In genomic region chr14:73375903-73376302, GRCm38 (mm10) we compare ENCODE assay signal across 13 mouse cellular contexts. TPM values are rescaled to one million over a fixed set of nuclear protein-coding genes. Genes with fewer than 3 reads are reported as not detected.
A peak's percentile ranks its signal among the peaks of the same experiment; 100 is the strongest.
DNase-seq lines count a peak whose midpoint lies in the region; ATAC-seq and TF ChIP-seq lines count a peak whose summit lies in the region.
"Had no signal": no experiment of that assay in that cellular context is flagged by ENCODE, and none has a peak within 500 bp of the region (broad histone marks: within the 10 kb centered on the region; RNA-seq: fewer than 3 reads in every experiment).

No protein-coding gene starts in this region.

- H3K4me1 ChIP-seq in forebrain, postnatal 0 days (ENCODE audit: insufficient read depth): no peaks in the 10 kb centered on the region
- H3K4me1 ChIP-seq in forebrain, embryonic 15.5 days: peaks cover 15% of the 10 kb centered on the region
- H3K4me1 ChIP-seq in liver, embryonic 12.5 days: peaks cover 60% of the 10 kb centered on the region
- no peaks in the 10 kb centered on the region for H3K4me1 ChIP-seq in embryonic facial prominence, embryonic 14.5 days (ENCODE audit: control insufficient read depth, insufficient read depth, low read length)

- H3K36me3 ChIP-seq in forebrain, postnatal 0 days (ENCODE audit: insufficient read depth): peaks cover 14% of the 10 kb centered on the region
- peaks cover 2% of the 10 kb centered on the region; the same call in 1 of the 2 replicates for H3K36me3 ChIP-seq in forebrain, embryonic 15.5 days
- peaks cover 57% of the 10 kb centered on the region for H3K36me3 ChIP-seq in liver, embryonic 12.5 days
- peaks cover 26% of the 10 kb centered on the region for H3K36me3 ChIP-seq in embryonic facial prominence, embryonic 14.5 days (ENCODE audit: control insufficient read depth, insufficient read depth, low read length)

- H3K4me2 ChIP-seq in forebrain, postnatal 0 days (ENCODE audit: low read depth): no peak overlapping the region
- H3K4me2 ChIP-seq in forebrain, embryonic 15.5 days (replicated peaks): no peak overlapping the region
- H3K4me2 ChIP-seq in liver, embryonic 12.5 days: peak overlapping the region; percentile 21; the same call in 1 of the 2 replicates
- H3K4me2 ChIP-seq in embryonic facial prominence, embryonic 14.5 days (ENCODE audit: low read depth, low read length): no peak overlapping the region
- H3K4me2 ChIP-seq: embryonic facial prominence, embryonic 12.5 days; heart, embryonic 13.5 days had no signal

- DNase-seq in forebrain, postnatal 0 days: no peak
- DNase-seq in liver: no peak
- no peak for DNase-seq in embryonic facial prominence, embryonic 14.5 days (ENCODE audit: low spot score)
- peak; percentile 18 for DNase-seq in retina, postnatal 1 day
- no peak for DNase-seq in kidney, adult 11 months
- no peak for DNase-seq in cerebellum, postnatal 10 days
- DNase-seq: adrenal gland, postnatal 25 days; gastrocnemius, postnatal 36 days; lung, adult 18-20 months had no signal

- H3K27me3 ChIP-seq in forebrain, postnatal 0 days (ENCODE audit: insufficient read depth, low read length): no peaks in the 10 kb centered on the region
- H3K27me3 ChIP-seq in forebrain, embryonic 15.5 days: no peaks in the 10 kb centered on the region
- H3K27me3 ChIP-seq in liver, embryonic 12.5 days (replicated peaks): no peaks in the 10 kb centered on the region
- no peaks in the 10 kb centered on the region for H3K27me3 ChIP-seq in embryonic facial prominence, embryonic 14.5 days (replicated peaks; ENCODE audit: control insufficient read depth, insufficient read depth, low read length)
- H3K27me3 ChIP-seq: embryonic facial prominence, embryonic 12.5 days; heart, embryonic 13.5 days had no signal

- H3K4me3 ChIP-seq in forebrain, postnatal 0 days (ENCODE audit: low read depth, low read length): no peak overlapping the region
- no peak overlapping the region for H3K4me3 ChIP-seq in forebrain, embryonic 15.5 days
- no peak overlapping the region for H3K4me3 ChIP-seq in liver, embryonic 12.5 days
- H3K4me3 ChIP-seq in embryonic facial prominence, embryonic 14.5 days (ENCODE audit: low read depth, low read length): no peak overlapping the region
- H3K4me3 ChIP-seq: embryonic facial prominence, embryonic 12.5 days; heart, embryonic 13.5 days had no signal

- no peak for TF ChIP-seq CTCF in forebrain, postnatal 0 days (IDR thresholded peaks at IDR 0.05; ENCODE audit: low read depth)

- no peaks in the 10 kb centered on the region for H3K9me3 ChIP-seq in forebrain, postnatal 0 days (ENCODE audit: low read length)
- H3K9me3 ChIP-seq in forebrain, embryonic 15.5 days: no peaks in the 10 kb centered on the region
- H3K9me3 ChIP-seq in liver, embryonic 12.5 days (replicated peaks): no peaks in the 10 kb centered on the region
- H3K9me3 ChIP-seq in embryonic facial prominence, embryonic 14.5 days (ENCODE audit: control insufficient read depth, low read length): no peaks in the 10 kb centered on the region
- H3K9me3 ChIP-seq: embryonic facial prominence, embryonic 12.5 days; heart, embryonic 13.5 days had no signal

- no peak overlapping the region for H3K9ac ChIP-seq in forebrain, postnatal 0 days
- no peak overlapping the region for H3K9ac ChIP-seq in forebrain, embryonic 15.5 days (replicated peaks)
- H3K9ac ChIP-seq in liver, embryonic 12.5 days: no peak overlapping the region
- no peak overlapping the region for H3K9ac ChIP-seq in embryonic facial prominence, embryonic 14.5 days (ENCODE audit: low read depth, low read length)
- H3K9ac ChIP-seq: embryonic facial prominence, embryonic 12.5 days; heart, embryonic 13.5 days had no signal

- ATAC-seq in forebrain, postnatal 0 days: peak; percentile 40; the same call in 1 of the 2 replicates
- no peak for ATAC-seq in forebrain, embryonic 15.5 days (replicated peaks)
- no peak for ATAC-seq in liver, embryonic 12.5 days
- ATAC-seq in embryonic facial prominence, embryonic 14.5 days (ENCODE audit: low read depth): 0 out of 2 replicates have a peak, but pooled peaks have one; percentile 30

- no peak overlapping the region for H3K27ac ChIP-seq in forebrain, postnatal 0 days (ENCODE audit: low read depth, low read length)
- no peak overlapping the region for H3K27ac ChIP-seq in forebrain, embryonic 15.5 days (replicated peaks)
- peak overlapping the region; percentile 59 for H3K27ac ChIP-seq in liver, embryonic 12.5 days
- no peak overlapping the region for H3K27ac ChIP-seq in embryonic facial prominence, embryonic 14.5 days (replicated peaks; ENCODE audit: low read depth, low read length)
- H3K27ac ChIP-seq: embryonic facial prominence, embryonic 12.5 days; heart, embryonic 13.5 days had no signal

- WGBS in forebrain, postnatal 0 days: 39% methylated on average over 8 of the region's 8 CpGs
- WGBS in forebrain, embryonic 15.5 days: 30% methylated on average over 8 of the region's 8 CpGs
- WGBS in liver, embryonic 12.5 days (ENCODE audit: insufficient replicate concordance): 71% methylated on average over 8 of the region's 8 CpGs
- 79% methylated on average over 7 of the region's 8 CpGs for WGBS in embryonic facial prominence, embryonic 14.5 days

RNA-seq across cellular contexts. Expression of gene Itm2b, which starts 9.2 kb away (rescaled TPM):
- 317 and 332 TPM in 2 replicates for total RNA-seq in forebrain, postnatal 0 days (2014; rRNA removed)
- polyA plus RNA-seq in forebrain, postnatal 0 days (2015; fragmentation: Nextera tagmentation; extraction: Ambion mirVana): 802 and 892 TPM in 2 replicates
- polyA plus RNA-seq in forebrain, embryonic 15.5 days (2015; fragmentation: Nextera tagmentation; extraction: Ambion mirVana): 640 and 665 TPM in 2 replicates
- 395 and 399 TPM in 2 replicates for polyA plus RNA-seq in liver, embryonic 12.5 days (2016; fragmentation: Nextera tagmentation; extraction: Ambion mirVana)
- polyA plus RNA-seq in embryonic facial prominence, embryonic 14.5 days (2014; fragmentation: Nextera tagmentation; extraction: Ambion mirVana): 936 and 968 TPM in 2 replicates

RNA-seq across cellular contexts. Expression of gene Rb1, which starts 50.3 kb away (rescaled TPM):
- total RNA-seq in forebrain, postnatal 0 days (2014; rRNA removed): 27.9 and 37.9 TPM in 2 replicates
- polyA plus RNA-seq in forebrain, postnatal 0 days (2015; fragmentation: Nextera tagmentation; extraction: Ambion mirVana): 16.2 and 20.6 TPM in 2 replicates
- 19.4 and 32.5 TPM in 2 replicates for polyA plus RNA-seq in forebrain, embryonic 15.5 days (2015; fragmentation: Nextera tagmentation; extraction: Ambion mirVana)
- polyA plus RNA-seq in liver, embryonic 12.5 days (2016; fragmentation: Nextera tagmentation; extraction: Ambion mirVana): 30.1 and 33.3 TPM in 2 replicates
- 30.1 and 30.4 TPM in 2 replicates for polyA plus RNA-seq in embryonic facial prominence, embryonic 14.5 days (2014; fragmentation: Nextera tagmentation; extraction: Ambion mirVana)

Comparison
In these comparisons a context has a peak if more than half of its experiments do, and no peak if none do; other contexts are left out.
1. ATAC-seq: peak in forebrain, postnatal 0 days (single experiment) and embryonic facial prominence, embryonic 14.5 days (single experiment); none in forebrain, embryonic 15.5 days (single experiment) and liver, embryonic 12.5 days (single experiment).